Mouse (Mus musculus) T-helper 17 cell (primary cell): ENCODE results near the gene Psmd8.

Source experiments
- in situ Hi-C, 2 experiments: fragments of 300-600 bp; cut with MboI, MseI; formaldehyde crosslinking; loops; 1 replicate in 1 of 2; 2 replicates in 1 of 2; pipeline ENCODE4 v1.15.1; 2025; ENCODE audit warnings: high pct_unique_total_duplicates in 2 of 2

Psmd8 gene

GRCm38 (mm10) chr7:29139237-29139636 lies 41.3 kb downstream of the Psmd8 start:
- in situ Hi-C loops, result loop anchor here in 1 of 2 experiments (25.0 kb wide), 1 partner anchor 1777 kb away; the partner anchor contains the start of genes Gm20479 and Shkbp1

- in situ Hi-C loops, result loop anchor here in 1 of 2 experiments (25.0 kb wide), 1 partner anchor 1775 kb away; the partner anchor contains the start of genes Gm20479 and Shkbp1
Measured at GRCm38 (mm10) chr7:29137429-29137828, 43.1 kb downstream of the Psmd8 start.

- in situ Hi-C loops, result loop anchor here in 1 of 2 experiments (25.0 kb wide), 1 partner anchor 1773 kb away; the partner anchor contains the start of genes Gm20479 and Shkbp1
Measured at GRCm38 (mm10) chr7:29134693-29135386, 45.7 kb downstream of the Psmd8 start, which contains the start of gene Rasgrp4. TSS of gene Rasgrp4 (plus strand) at chr7:29134851.

- in situ Hi-C loops, result loop anchor here in 1 of 2 experiments (25.0 kb wide), 1 partner anchor 1772 kb away; the partner anchor contains the start of genes Gm20479 and Shkbp1
Measured at GRCm38 (mm10) chr7:29134230-29134629, 46.3 kb downstream of the Psmd8 start.

- in situ Hi-C loops, result loop anchor here in 1 of 2 experiments (25.0 kb wide), 1 partner anchor 1766 kb away; the partner anchor contains the start of genes Gm20479 and Shkbp1
Measured at GRCm38 (mm10) chr7:29128725-29129124, 51.8 kb downstream of the Psmd8 start.

GRCm38 (mm10) chr7:29126173-29126915 lies 54.2 kb downstream of the Psmd8 start:
- in situ Hi-C loops, result loop anchor here in 1 of 2 experiments (25.0 kb wide), 1 partner anchor 1764 kb away; the partner anchor contains the start of genes Gm20479 and Shkbp1

GRCm38 (mm10) chr7:29124970-29125369 lies 55.5 kb downstream of the Psmd8 start, which contains the start of gene Ryr1:
TSS of gene Ryr1 (minus strand) at chr7:29125179.
- in situ Hi-C loops, result loop anchor here in 1 of 2 experiments (25.0 kb wide), 1 partner anchor 1763 kb away; the partner anchor contains the start of genes Gm20479 and Shkbp1
